Comparison of ENCODE assay signal across 22 mouse cellular contexts in the genomic region with DNA sequence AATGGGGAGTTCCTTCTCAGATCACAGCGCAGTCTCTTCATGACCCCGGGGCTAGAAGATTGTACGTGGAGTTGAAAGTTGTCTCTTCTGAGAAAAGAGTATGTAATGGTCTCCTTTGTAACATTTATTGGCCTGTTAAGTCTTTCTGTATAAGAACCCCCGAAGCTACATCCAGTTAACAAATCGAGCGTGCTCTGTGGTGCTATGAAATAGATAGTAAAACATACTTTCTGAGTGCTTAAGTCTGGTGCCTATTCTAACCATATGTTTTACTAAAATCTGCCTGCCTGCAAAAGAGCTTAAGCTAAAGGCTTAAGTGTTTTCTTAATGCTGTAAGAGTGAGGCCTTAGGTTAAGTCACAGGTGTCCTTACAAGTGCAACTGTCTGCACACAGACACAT. TPM values are rescaled to one million over a fixed set of nuclear protein-coding genes. Genes with fewer than 3 reads are reported as not detected.
A peak's percentile ranks its signal among the peaks of the same experiment; 100 is the strongest.
DNase-seq lines count a peak whose midpoint lies in the region; ATAC-seq and TF ChIP-seq lines count a peak whose summit lies in the region.
"Had no signal": no experiment of that assay in that cellular context is flagged by ENCODE, and none has a peak within 500 bp of the region (broad histone marks: within the 10 kb centered on the region; RNA-seq: fewer than 3 reads in every experiment).

No protein-coding gene starts in this region.

- H3K4me1 ChIP-seq in forebrain, embryonic 16.5 days (replicated peaks; ENCODE audit: control insufficient read depth, insufficient read depth, low read length), result peaks cover 8% of the 10 kb centered on the region
- no peaks in the 10 kb centered on the region for H3K4me1 ChIP-seq in forebrain, postnatal 0 days (ENCODE audit: insufficient read depth)
- H3K4me1 ChIP-seq in limb, embryonic 13.5 days, result peaks cover 26% of the 10 kb centered on the region
- 0 out of 2 replicates have a peak, but pooled peaks cover 5% of the 10 kb centered on the region for H3K4me1 ChIP-seq in limb, embryonic 10.5 days
- peaks cover 14% of the 10 kb centered on the region for H3K4me1 ChIP-seq in limb, embryonic 14.5 days (ENCODE audit: control insufficient read depth, insufficient read depth, low read length)
- H3K4me1 ChIP-seq in neural tube, embryonic 15.5 days, result peaks cover 25% of the 10 kb centered on the region
- H3K4me1 ChIP-seq: embryonic facial prominence, embryonic 13.5 days; embryonic facial prominence, embryonic 15.5 days; forebrain, embryonic 12.5 days had no signal

- no peak for TF ChIP-seq CTCF in forebrain, postnatal 0 days (IDR thresholded peaks at IDR 0.05; ENCODE audit: low read depth)

- H3K9me3 ChIP-seq in forebrain, embryonic 16.5 days (ENCODE audit: control insufficient read depth, low read length), result no peaks in the 10 kb centered on the region
- no peaks in the 10 kb centered on the region for H3K9me3 ChIP-seq in forebrain, postnatal 0 days (ENCODE audit: low read length)
- no peaks in the 10 kb centered on the region for H3K9me3 ChIP-seq in limb, embryonic 13.5 days
- H3K9me3 ChIP-seq in limb, embryonic 10.5 days (replicated peaks), result no peaks in the 10 kb centered on the region
- no peaks in the 10 kb centered on the region for H3K9me3 ChIP-seq in limb, embryonic 14.5 days (ENCODE audit: control insufficient read depth, low read length)
- no peaks in the 10 kb centered on the region for H3K9me3 ChIP-seq in neural tube, embryonic 15.5 days (replicated peaks)
- H3K9me3 ChIP-seq: embryonic facial prominence, embryonic 13.5 days; embryonic facial prominence, embryonic 15.5 days; forebrain, embryonic 10.5 days; forebrain, embryonic 12.5 days had no signal

- intact Hi-C loops in gastrocnemius, postnatal 14 days (cut with DNase I; ENCODE audit: low total_unique reads), result loop anchor here (5.0 kb wide), 1 partner anchor 70 kb away; no protein-coding TSS in a partner anchor

- no peak for ATAC-seq in forebrain, embryonic 16.5 days
- no peak for ATAC-seq in forebrain, postnatal 0 days
- peak; percentile 55; the same call in 1 of the 2 replicates for ATAC-seq in limb, embryonic 13.5 days (ENCODE audit: low FRiP score, low read depth)
- peak; percentile 62; the same call in 1 of the 2 replicates for ATAC-seq in limb, embryonic 14.5 days (ENCODE audit: low FRiP score, low read depth)
- peak; percentile 35; the same call in 1 of the 2 replicates for ATAC-seq in neural tube, embryonic 15.5 days (ENCODE audit: low FRiP score)

- H3K27ac ChIP-seq in forebrain, embryonic 16.5 days (ENCODE audit: low read length), result 0 out of 2 replicates have a peak overlapping the region, but pooled peaks have one; percentile 36
- no peak overlapping the region for H3K27ac ChIP-seq in forebrain, postnatal 0 days (ENCODE audit: low read depth, low read length)
- H3K27ac ChIP-seq in limb, embryonic 13.5 days, result 0 out of 2 replicates have a peak overlapping the region, but pooled peaks have one; percentile 16
- H3K27ac ChIP-seq in limb, embryonic 10.5 days, result no peak overlapping the region
- 0 out of 2 replicates have a peak overlapping the region, but pooled peaks have one; percentile 26 for H3K27ac ChIP-seq in limb, embryonic 14.5 days (replicated peaks; ENCODE audit: low read depth, low read length)
- H3K27ac ChIP-seq in neural tube, embryonic 15.5 days (replicated peaks), result no peak overlapping the region
- H3K27ac ChIP-seq: embryonic facial prominence, embryonic 13.5 days; embryonic facial prominence, embryonic 15.5 days; forebrain, embryonic 10.5 days; forebrain, embryonic 12.5 days had no signal

- TF ChIP-seq POLR2A in limb, embryonic 14.5 days (IDR thresholded peaks at IDR 0.05; ENCODE audit: borderline replicate concordance, extremely low read depth, insufficient read depth, insufficient read length), result no peak

- WGBS in forebrain, embryonic 16.5 days, result 82% methylated on average over 6 of the region's 6 CpGs
- 80% methylated on average over 6 of the region's 6 CpGs for WGBS in forebrain, postnatal 0 days
- WGBS in limb, embryonic 13.5 days, result 31% methylated on average over 6 of the region's 6 CpGs
- 92% methylated on average over 6 of the region's 6 CpGs for WGBS in limb, embryonic 10.5 days
- 32% methylated on average over 6 of the region's 6 CpGs for WGBS in limb, embryonic 14.5 days
- WGBS in neural tube, embryonic 15.5 days, result 52% methylated on average over 6 of the region's 6 CpGs

- H3K36me3 ChIP-seq in forebrain, embryonic 16.5 days (ENCODE audit: control insufficient read depth, insufficient read depth), result 0 out of 2 replicates have a peak, but pooled peaks cover 3% of the 10 kb centered on the region
- peaks cover 12% of the 10 kb centered on the region for H3K36me3 ChIP-seq in forebrain, postnatal 0 days (ENCODE audit: insufficient read depth)
- H3K36me3 ChIP-seq in limb, embryonic 13.5 days, result peaks cover 28% of the 10 kb centered on the region
- peaks cover 19% of the 10 kb centered on the region for H3K36me3 ChIP-seq in limb, embryonic 10.5 days
- H3K36me3 ChIP-seq in limb, embryonic 14.5 days (ENCODE audit: control insufficient read depth, insufficient read depth, low read length), result peaks cover 11% of the 10 kb centered on the region
- no peaks in the 10 kb centered on the region for H3K36me3 ChIP-seq in neural tube, embryonic 15.5 days

- DNase-seq in forebrain, postnatal 0 days, result no peak
- no peak for DNase-seq in limb, embryonic 10.5 days (ENCODE audit: low spot score)
- peak; percentile 50 for DNase-seq in limb, embryonic 14.5 days (ENCODE audit: low spot score)
- DNase-seq in gastrocnemius, postnatal 14 days, result no peak
- DNase-seq: adrenal gland, adult 2 months; adrenal gland, postnatal 10 days; adrenal gland, postnatal 25 days; cerebellum, adult 11 months; cerebellum, adult 18-20 months; cerebellum, adult 8-10 months; cerebellum, adult 9-11 months; cerebellum, postnatal 14 days; cerebellum, postnatal 36 days; embryo, embryonic 11 days had no signal

- no peaks in the 10 kb centered on the region for H3K27me3 ChIP-seq in forebrain, embryonic 16.5 days (replicated peaks; ENCODE audit: control insufficient read depth, insufficient read depth, low read length)
- H3K27me3 ChIP-seq in forebrain, postnatal 0 days (ENCODE audit: insufficient read depth, low read length), result no peaks in the 10 kb centered on the region
- no peaks in the 10 kb centered on the region for H3K27me3 ChIP-seq in limb, embryonic 13.5 days
- H3K27me3 ChIP-seq in limb, embryonic 10.5 days (ENCODE audit: low read depth, poor library complexity, severe bottlenecking), result no peaks in the 10 kb centered on the region
- H3K27me3 ChIP-seq in limb, embryonic 14.5 days (ENCODE audit: control insufficient read depth, insufficient read depth, low read length), result no peaks in the 10 kb centered on the region
- no peaks in the 10 kb centered on the region for H3K27me3 ChIP-seq in neural tube, embryonic 15.5 days (replicated peaks)
- H3K27me3 ChIP-seq: embryonic facial prominence, embryonic 13.5 days; embryonic facial prominence, embryonic 15.5 days; forebrain, embryonic 12.5 days had no signal

- no peak overlapping the region for H3K9ac ChIP-seq in forebrain, embryonic 16.5 days (replicated peaks; ENCODE audit: low read depth, low read length)
- H3K9ac ChIP-seq in forebrain, postnatal 0 days, result no peak overlapping the region
- H3K9ac ChIP-seq in limb, embryonic 13.5 days, result no peak overlapping the region
- no peak overlapping the region for H3K9ac ChIP-seq in limb, embryonic 14.5 days (ENCODE audit: low read depth, low read length, severe bottlenecking)
- no peak overlapping the region for H3K9ac ChIP-seq in neural tube, embryonic 15.5 days (replicated peaks)
- H3K9ac ChIP-seq: embryonic facial prominence, embryonic 13.5 days; embryonic facial prominence, embryonic 15.5 days; forebrain, embryonic 12.5 days had no signal

- no peak overlapping the region for H3K4me2 ChIP-seq in forebrain, embryonic 16.5 days (ENCODE audit: low read length)
- H3K4me2 ChIP-seq in forebrain, postnatal 0 days (ENCODE audit: low read depth), result no peak overlapping the region
- no peak overlapping the region; the same call in 1 of the 2 replicates for H3K4me2 ChIP-seq in limb, embryonic 13.5 days (replicated peaks)
- no peak overlapping the region for H3K4me2 ChIP-seq in limb, embryonic 14.5 days (replicated peaks; ENCODE audit: low read depth, low read length, severe bottlenecking)
- H3K4me2 ChIP-seq in neural tube, embryonic 15.5 days, result no peak overlapping the region
- H3K4me2 ChIP-seq: embryonic facial prominence, embryonic 13.5 days; embryonic facial prominence, embryonic 15.5 days; forebrain, embryonic 12.5 days had no signal

- H3K4me3 ChIP-seq in forebrain, embryonic 16.5 days (replicated peaks; ENCODE audit: low read length), result no peak overlapping the region
- no peak overlapping the region for H3K4me3 ChIP-seq in forebrain, postnatal 0 days (ENCODE audit: low read depth, low read length)
- H3K4me3 ChIP-seq in limb, embryonic 13.5 days, result no peak overlapping the region
- H3K4me3 ChIP-seq in limb, embryonic 10.5 days, result no peak overlapping the region
- no peak overlapping the region for H3K4me3 ChIP-seq in limb, embryonic 14.5 days (replicated peaks; ENCODE audit: low read length)
- H3K4me3 ChIP-seq in neural tube, embryonic 15.5 days (replicated peaks), result no peak overlapping the region
- H3K4me3 ChIP-seq: embryonic facial prominence, embryonic 13.5 days; embryonic facial prominence, embryonic 15.5 days; erythroblast, embryonic 14.5 days; forebrain, embryonic 10.5 days; forebrain, embryonic 12.5 days had no signal

RNA-seq across cellular contexts. Expression of gene Sccpdh, which starts 55.6 kb away (rescaled TPM):
- polyA plus RNA-seq in forebrain, embryonic 16.5 days (2015; fragmentation: Nextera tagmentation; extraction: Ambion mirVana), result 117 and 128 TPM in 2 replicates
- 108 and 115 TPM in 2 replicates for total RNA-seq in forebrain, postnatal 0 days (2014; rRNA removed)
- polyA plus RNA-seq in forebrain, postnatal 0 days (2015; fragmentation: Nextera tagmentation; extraction: Ambion mirVana), result 164 and 168 TPM in 2 replicates
- 86.9 and 88.0 TPM in 2 replicates for polyA plus RNA-seq in limb, embryonic 13.5 days (2015; fragmentation: Nextera tagmentation; extraction: Ambion mirVana)
- polyA plus RNA-seq in limb, embryonic 10.5 days (2016; fragmentation: Nextera tagmentation; extraction: Ambion mirVana), result 67.4 and 75.2 TPM in 2 replicates
- polyA plus RNA-seq in limb, embryonic 14.5 days (2012; rRNA removed), result 37.0 and 47.6 TPM in 2 replicates
- polyA plus RNA-seq in limb, embryonic 14.5 days (2014; fragmentation: Nextera tagmentation; extraction: Ambion mirVana), result 78.4 and 79.6 TPM in 2 replicates
- 166 and 190 TPM in 2 replicates for polyA plus RNA-seq in neural tube, embryonic 15.5 days (2015; fragmentation: Nextera tagmentation; extraction: Ambion mirVana)
- 10 to 100 TPM; 43.1 to 47.0 TPM for total RNA-seq in gastrocnemius, postnatal 14 days (2021)
- polyA plus RNA-seq: erythroblast, embryonic 14.5 days had no signal

Comparison
In these comparisons a context has a peak if more than half of its experiments do, and no peak if none do; other contexts are left out.
1. H3K27ac ChIP-seq: peak in forebrain, embryonic 16.5 days (single experiment), limb, embryonic 13.5 days (single experiment) and limb, embryonic 14.5 days (single experiment); none in forebrain, postnatal 0 days (single experiment), limb, embryonic 10.5 days (single experiment) and neural tube, embryonic 15.5 days (single experiment).
2. ATAC-seq: peak in limb, embryonic 13.5 days (single experiment), limb, embryonic 14.5 days (single experiment) and neural tube, embryonic 15.5 days (single experiment); none in forebrain, embryonic 16.5 days (single experiment) and forebrain, postnatal 0 days (single experiment).